Mouse (Mus musculus): ENCODE results near the gene Dennd6b. TPM values are rescaled to one million over a fixed set of nuclear protein-coding genes. Genes with fewer than 3 reads are reported as not detected.
A peak's percentile ranks its signal among the peaks of the same experiment; 100 is the strongest.

Gene Dennd6b
- total RNA-seq, 4 experiments from 2014 or later = 8.3 to 9.4 (median 9.2) TPM

DNA sequence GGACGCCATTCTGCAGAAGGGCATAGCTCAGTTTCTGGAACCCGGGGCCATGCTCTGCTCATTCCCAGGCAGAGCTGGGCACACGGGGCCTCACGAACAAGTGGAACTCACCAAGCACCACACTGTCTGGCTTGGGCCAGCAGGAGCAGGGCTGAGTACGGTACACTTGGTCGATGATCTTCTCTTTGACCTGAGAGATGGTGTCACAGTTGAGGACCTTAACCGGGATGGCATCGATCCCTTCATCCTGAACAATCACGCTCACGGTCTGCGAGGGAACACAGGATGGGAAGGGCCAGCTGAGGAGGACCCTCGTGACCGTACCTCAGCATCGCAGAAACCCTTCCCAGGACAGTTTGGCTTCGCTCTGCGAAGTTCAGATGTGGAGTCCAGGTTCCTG lies 37.8 kb downstream of the Dennd6b start:
- DNase-seq (ENCODE audit: low spot score in 2 of 2) = no peak

DNA sequence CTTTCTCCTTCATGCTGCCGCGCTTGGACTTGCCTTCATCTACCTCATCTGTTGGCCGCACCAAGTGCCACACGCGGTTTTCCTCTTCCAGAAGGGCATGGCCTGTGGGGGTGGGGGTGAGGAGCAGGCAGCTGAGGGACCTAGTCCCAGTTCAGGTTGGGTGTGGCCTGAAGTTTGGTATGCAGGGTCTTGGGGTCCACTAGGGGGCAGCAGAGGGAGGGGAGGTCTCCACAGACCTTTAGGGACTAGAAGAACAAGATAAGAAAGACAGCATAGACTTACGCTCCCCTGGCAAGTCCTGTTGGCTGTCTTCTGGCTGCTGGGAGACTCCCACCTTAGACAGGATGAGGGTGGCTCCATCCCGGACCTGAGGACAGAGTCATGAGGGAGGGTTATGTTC lies 38.3 kb downstream of the Dennd6b start:
- peak in 1 of 2 experiments; percentile 68 for DNase-seq (ENCODE audit: low spot score in 2 of 2)

DNA sequence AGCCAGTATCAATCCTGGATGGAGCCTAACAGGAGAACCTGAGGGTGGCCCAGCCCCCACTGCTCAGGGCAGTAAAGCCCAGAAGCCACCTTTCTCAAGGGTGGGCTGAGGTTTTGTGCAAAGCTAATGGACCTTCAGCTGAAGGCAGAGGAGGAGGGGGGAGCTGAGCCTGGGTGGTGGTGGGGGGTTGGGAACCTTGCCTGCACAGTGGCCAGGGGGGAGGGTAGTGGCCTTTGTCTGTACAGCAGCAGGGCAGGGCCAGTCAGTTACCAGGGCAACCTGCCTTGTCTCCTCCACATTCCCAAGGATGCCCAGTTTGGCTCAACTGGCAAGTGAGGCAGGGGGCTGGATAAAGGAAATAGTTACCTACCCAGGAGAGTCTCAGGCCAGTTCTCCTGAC lies 44.0 kb downstream of the Dennd6b start:
- DNase-seq (ENCODE audit: low spot score in 2 of 2) = no peak

DNA sequence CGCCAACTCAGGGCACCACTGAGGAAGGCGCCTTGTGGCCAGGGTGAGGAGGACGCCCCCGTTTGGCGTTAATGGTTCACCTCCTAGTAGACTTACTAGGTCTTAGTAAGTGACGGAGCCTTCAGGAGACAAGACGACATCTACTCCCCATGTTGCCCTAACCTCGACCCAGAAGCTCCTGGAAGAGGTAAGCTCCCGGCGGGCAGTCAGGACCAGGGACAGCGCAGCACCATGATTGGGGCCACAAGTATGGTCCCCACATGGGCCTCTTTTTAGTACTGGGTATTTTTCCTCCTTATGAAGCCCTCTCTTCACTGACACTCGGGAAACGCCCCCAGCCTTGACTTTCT lies 46.3 kb downstream of the Dennd6b start:
- DNase-seq (ENCODE audit: low spot score in 2 of 2) = no peak

DNA sequence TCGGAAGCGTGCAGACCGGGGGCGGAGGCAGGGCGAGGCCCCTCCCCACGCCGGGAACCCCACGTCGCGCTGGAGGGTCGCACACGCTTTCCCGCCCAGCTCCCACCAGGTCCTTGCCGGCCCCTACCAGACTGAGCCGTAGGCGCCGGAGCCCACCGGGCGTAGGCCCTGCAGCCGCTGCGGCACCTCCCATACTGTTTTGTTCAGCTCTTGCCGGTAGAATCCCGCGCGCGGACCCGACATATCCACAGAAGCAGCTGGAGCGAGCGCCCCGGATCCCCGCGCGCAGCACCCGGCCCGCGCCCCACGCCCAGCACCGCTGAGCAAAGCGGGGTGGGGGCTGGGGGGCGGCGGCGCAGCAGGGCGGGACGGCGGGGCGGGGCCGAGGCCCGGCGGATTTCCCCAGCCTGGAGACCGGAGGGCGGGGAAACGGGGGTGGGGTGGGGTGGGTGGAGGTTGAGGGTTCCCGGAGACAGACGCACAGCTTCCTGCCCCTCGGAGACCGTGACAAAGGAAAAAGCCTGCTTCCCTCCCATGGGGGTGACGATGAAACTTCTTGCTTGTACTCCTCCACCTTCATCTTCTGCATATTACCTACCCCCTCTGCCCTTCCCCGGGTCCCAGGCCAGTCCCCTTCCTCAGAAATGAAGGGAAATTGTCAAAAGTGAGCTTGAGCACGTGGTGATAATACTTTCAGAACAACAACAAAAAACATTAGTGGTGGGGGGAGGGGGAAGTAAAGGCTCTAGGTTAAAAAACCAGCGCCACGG lies 46.8 kb downstream of the Dennd6b start, which contains the start of gene Mapk11:
Mapk11 (minus strand) TSS at position 358 of the 770 bp plus-strand sequence.
- DNase-seq (ENCODE audit: low spot score in 2 of 2) = no peak

DNA sequence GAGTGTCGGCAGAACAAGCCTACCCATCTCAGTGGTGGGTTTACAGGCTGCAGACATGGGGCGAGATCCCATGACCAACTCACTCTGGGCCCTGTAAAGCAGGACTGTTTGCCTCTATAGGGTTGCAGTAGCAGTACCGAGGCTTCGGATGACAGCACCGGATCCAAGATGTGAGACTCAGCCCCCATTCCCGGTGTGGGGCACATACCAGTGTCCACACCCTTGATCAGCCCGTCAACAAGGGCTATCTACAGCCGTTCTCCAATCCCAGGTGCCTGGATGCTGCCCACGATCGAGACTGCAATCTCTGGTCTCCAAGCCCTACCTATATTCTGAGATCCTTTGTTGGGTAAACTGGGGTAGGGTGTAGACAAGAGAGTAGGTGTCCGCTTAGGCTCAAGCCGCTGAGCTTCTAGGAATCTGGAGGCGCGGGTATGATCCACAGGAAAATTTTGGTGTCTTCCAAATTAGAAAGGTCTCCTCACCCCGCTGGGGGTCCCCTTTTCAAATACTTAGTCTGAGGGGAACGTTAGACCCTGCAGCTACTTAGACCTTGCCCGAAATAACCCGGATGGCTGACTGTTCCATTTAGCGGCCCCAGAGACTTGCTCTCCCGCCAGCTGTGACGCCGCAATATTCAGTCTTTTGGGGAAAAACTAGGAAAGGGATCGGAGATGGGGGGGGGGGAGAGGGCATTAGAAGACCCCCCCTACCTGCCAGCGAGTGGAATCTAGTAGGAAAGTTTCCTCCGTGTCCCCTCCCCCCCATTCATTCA lies 47.6 kb downstream of the Dennd6b start:
- no peak for DNase-seq (ENCODE audit: low spot score in 2 of 2)

DNA sequence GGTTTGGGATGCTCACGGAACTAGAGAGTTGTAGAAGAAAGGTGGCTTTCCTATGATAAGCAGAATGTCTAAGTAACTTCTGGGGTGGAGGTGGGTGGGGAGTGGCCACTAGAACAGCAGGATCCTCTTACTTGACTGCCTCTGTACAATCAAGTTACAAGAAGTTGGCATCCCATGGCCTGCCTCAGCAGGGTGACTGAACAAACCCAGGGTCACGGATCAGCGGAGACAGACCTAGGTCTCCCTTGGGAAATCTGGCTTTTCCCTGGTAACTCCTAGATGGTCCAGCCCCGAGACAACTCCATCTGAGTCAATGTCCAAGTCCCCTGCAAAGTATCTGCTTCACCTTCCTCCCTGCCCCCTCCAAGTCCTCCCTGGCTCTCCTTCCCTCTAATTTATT lies 48.4 kb downstream of the Dennd6b start:
- DNase-seq (ENCODE audit: low spot score in 2 of 2) = no peak

DNA sequence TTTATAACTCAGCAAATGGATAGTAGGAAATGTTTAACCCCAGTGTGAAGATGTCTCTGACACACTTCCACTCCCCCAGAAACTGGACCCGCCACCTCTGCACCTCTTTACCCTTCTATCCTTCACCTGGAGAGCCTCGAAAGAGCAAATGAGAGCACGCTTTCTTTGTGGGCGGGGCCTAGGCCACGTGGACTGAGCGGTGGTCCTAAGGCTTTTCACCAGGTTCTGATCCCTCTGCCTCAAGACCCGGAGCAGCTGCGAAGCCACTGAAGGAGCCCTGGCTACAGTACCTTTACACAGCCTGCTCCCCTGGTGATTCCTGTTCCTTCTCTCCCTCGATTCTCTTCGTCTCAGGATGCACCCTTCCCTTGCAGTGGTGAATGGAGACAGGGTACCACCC lies 48.8 kb downstream of the Dennd6b start:
- DNase-seq (ENCODE audit: low spot score in 2 of 2) = no peak

DNA sequence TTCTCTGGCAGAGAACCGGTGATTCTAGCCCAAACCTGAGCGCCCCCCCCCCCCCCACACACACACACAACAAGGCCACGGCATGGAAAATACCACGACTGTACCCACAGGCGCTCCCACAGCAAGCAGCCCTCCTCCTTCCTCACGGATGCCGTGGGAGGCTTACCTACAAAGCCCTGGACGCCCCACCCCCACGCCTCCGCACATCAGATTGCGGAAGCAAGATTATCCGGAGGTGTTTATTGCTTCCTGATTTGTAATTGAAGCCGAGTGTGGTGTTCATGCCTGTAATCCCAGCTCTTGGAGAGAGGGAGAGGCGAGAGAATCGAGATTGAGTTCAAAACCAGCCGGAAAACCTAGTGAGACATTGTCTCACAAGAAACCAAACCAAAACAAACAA lies 49.3 kb downstream of the Dennd6b start:
- DNase-seq (ENCODE audit: low spot score in 2 of 2) = no peak

DNA sequence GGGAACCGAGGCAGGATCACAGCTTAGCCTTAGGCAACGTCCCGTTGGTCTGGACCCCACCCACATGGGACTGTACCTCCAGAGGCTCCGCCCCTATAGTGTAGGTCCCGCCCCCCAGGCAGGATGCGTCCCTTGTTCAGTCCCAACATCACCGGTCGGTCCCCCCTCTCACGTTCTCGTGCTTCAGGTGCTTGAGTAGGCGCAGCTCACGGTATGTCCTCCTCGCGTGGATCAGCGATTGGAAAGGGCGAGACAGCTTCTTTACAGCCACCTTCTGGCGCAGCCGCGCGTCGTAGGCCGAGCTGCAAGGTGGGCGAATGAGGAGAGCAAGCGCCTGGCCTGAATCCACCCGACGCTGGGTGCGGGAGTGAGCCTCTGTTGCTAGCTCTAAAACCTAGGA lies 49.8 kb downstream of the Dennd6b start:
- DNase-seq (ENCODE audit: low spot score in 2 of 2) = no peak

DNA sequence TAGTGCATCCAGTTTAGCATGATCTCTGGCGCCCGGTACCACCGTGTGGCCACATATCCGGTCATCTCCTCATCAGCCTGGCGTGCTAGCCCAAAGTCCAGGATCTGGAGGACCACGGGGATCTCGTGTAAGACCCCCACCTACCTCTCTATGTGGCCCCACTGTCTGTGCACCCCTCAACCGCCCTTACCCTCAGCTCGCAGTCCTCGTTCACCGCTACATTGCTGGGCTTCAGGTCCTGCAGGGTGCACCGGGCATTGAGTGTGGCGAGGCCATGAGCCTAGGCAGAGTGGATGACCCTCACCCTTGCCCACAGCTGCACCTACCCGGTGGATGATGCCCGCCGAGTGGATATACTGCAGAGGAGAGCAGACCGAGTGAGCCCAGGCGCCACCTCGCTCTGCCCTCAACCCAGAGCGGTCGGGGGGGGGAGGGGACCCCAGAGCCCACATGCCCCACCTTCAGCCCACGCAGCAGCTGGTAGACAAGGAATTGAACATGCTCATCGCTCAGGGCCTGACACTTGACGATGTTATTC lies 50.4 kb downstream of the Dennd6b start:
- no peak for DNase-seq (ENCODE audit: low spot score in 2 of 2)

DNA sequence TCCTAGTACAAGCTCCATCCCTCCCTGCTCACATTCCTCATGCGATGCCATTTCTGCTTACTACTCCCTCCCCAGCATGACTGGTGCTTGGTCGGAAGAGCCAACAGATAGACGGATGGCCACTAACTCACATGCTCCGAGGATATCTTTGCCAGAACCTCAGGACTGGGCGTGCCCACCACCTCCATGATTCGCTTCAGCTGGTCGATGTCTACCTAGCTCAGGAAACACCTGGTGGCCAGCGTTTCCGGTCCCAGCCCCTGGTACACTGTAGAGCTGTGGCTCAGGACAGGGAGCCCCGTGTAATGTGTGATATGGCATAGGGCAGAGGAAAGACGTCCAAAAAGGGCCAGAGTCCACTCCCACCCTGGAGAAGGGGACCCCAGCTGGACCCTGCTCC lies 51.3 kb downstream of the Dennd6b start:
- no peak for DNase-seq (ENCODE audit: low spot score in 2 of 2)

DNA sequence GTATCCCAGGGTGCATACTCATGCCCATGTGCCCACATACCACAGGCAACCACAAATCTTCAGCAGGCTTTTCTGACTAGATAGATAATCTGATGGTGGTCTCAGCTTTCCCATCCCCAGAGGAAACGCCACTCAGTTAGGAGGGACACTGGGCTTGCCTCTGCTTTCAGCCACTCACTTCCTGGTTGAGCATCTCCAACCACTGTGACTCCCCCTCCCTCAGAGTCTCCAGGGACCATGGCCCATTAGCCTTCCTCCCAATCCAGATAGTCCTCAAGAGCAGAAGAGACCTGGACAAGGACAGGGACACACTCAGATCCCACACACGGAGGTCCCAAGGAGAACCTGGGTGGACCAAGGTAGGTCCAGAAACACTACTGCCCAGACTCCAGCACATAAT lies 53.2 kb downstream of the Dennd6b start:
- DNase-seq (ENCODE audit: low spot score in 2 of 2) = no peak

DNA sequence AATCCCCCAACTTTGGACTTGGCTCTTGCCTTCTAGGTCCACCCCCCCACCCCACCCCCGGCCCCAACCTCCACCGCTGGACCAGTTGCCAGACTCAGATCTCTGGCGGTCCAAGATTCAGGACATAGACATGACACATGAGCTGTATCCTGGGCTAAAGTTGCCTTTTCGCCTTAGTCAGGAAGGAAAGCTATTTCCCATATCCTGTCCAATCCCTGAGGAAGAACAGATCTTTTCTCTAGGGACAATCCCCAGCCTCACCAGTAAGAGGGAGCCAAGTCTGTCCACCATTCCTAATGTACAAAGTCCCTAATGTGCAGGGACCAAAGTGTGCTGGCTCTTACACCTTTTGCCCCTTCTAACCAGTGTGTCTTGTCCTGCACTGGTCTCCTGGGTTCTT lies 54.4 kb downstream of the Dennd6b start:
- DNase-seq (ENCODE audit: low spot score in 2 of 2) = no peak

DNA sequence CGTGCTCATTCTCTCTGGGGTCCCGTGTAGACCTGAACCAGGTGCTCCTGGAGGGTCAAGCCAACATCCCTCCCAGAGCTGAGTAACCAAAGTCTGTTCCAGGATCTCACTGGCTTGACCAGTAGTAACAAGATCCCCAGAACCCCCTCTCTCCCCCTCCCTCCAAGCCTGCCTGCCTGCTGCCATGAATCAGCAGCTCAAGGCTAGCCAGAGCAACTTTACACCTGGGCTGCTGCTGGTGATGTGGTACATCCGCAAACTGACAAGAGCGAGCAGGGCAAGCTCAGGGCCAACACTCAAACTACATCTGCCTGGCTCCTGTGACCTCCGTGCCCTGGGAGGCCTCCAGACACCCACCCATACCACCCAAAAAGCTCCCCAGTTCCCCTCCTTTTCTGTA lies 54.9 kb downstream of the Dennd6b start:
- peak in 1 of 2 experiments; percentile 46 for DNase-seq (ENCODE audit: low spot score in 2 of 2)

DNA sequence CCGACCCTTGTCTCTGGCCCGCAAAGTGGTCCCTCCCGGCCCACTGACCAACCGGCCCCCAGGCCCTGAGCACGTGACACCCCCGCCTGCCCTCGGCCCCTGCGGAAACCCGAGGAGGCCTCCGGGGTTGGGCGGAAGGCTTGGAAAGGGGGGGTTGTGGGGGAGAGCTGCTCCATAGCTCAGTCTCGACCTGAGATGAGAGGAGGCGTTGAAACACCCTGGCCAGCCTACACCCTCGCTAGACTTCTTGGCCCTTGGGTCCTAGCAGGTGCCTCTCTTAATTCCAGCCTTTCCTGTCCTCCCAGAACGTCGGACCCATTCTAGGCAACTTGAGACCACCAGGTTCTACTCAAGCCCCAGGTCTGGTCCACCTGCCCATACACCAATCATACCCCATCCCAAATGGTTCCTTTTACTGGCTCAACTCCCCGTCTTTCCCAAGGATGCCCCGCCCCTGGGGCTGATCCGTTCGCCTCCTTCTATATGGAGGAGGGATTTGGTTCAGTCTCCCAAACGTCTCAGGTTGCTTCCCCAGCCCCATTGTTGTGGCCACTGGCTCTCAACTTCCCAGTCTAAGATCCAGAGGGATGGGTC lies 55.5 kb downstream of the Dennd6b start, which contains the start of gene Mapk12:
Mapk12 (minus strand) TSS at position 45 of the 594 bp plus-strand sequence.
- peak; percentile 69 to 80 for DNase-seq (ENCODE audit: low spot score in 2 of 2)

DNA sequence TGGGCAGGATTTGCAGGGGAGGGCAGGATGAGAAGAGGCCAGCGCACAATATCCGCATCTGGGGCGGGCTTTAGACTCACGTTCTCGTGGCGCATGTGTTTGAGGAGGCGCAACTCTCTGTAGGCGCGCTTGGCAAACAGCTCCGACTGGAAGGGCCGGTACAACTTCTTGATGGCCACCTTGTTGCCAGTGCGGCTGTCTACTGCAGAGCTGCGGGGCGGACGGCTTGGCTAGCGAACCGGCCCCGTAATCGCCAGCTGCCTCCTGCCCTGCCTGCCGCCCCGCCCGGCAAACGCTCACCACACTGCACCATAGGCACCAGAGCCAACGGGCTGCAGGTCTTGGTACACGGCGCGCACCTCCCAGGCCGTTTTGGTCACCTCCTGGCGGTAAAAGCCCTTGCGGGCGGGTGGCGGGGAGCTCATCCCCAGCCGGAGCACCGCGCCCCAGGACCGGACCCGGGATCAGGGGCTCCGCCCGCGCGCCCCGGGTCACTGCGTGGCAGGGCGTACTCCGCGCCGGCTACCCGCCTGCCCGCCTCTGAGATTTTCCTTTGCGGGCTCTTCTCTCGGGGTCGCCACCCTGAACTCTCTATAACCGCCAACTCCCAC lies 56.1 kb downstream of the Dennd6b start:
- DNase-seq (ENCODE audit: low spot score in 2 of 2) = peak; percentile 57 to 69

DNA sequence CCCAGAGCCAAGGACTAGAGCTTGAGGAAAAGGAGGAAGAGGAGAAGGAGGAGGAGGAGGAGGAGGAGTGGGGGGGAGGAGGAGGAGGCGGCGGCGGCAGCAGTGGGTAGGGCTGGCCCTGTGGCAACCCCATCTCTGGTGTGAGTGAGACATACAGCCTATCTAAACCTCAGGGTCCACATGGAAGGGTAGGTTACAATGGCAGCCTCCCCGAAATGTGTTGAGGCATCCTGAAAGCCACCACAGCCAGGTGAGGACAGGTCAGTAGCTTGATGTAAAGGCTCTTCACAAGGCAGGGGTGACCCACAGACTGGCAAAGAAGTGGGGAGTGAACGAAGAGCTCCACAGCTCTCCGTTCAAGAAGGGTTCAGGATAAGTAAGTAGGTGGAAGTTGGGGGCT lies 57.8 kb downstream of the Dennd6b start:
- no peak for DNase-seq (ENCODE audit: low spot score in 2 of 2)

DNA sequence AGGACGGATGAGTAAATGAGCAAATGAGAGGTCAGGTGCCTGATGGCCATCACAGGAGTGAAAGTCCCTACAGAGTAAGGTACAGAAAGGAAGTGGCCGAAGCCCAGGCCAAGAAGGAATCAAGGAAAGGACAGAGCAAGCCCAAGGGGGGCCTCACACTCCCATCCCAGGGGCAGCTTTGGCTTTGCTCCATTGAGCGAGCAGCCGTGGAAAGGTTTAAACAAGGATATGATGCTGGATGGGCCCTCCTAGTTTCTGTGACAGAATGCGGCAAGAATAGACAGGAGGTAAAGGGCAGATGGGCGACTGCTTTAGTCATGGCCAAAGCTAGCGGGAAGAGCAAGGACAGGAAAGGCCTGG lies 58.3 kb downstream of the Dennd6b start:
- no peak for DNase-seq (ENCODE audit: low spot score in 2 of 2)

DNA sequence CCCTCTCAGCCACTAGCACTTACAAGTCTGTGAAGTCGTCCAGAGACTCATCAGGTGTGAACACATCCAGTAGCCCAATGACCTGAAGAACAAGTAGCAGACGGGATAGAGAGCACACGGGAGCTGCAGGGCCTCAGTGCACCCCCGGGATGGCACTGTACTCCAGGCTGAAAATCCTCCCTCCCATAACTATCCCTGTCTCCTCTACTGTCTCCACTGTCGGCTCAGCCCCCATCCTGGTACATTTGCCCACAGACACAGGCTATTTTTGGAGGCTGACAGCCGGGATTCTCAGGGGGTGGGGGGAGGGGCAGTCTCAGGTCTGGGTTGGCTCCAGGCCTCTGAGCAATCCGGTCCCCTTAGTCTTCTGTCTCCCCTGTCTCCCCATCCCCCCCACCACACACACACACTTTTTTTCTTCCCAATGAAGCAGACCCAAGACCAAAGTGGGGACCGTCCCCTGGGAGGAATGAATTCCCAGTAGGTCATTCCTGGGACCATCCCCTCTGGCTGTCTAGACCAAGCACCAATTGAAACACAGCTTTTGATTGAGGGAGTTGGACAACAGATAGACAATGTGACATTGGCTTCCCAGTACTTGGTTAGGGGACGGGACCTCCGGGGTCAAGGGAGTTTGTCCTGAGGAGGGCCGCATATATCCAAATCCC lies 58.8 kb downstream of the Dennd6b start:
- no peak for DNase-seq (ENCODE audit: low spot score in 2 of 2)

DNA sequence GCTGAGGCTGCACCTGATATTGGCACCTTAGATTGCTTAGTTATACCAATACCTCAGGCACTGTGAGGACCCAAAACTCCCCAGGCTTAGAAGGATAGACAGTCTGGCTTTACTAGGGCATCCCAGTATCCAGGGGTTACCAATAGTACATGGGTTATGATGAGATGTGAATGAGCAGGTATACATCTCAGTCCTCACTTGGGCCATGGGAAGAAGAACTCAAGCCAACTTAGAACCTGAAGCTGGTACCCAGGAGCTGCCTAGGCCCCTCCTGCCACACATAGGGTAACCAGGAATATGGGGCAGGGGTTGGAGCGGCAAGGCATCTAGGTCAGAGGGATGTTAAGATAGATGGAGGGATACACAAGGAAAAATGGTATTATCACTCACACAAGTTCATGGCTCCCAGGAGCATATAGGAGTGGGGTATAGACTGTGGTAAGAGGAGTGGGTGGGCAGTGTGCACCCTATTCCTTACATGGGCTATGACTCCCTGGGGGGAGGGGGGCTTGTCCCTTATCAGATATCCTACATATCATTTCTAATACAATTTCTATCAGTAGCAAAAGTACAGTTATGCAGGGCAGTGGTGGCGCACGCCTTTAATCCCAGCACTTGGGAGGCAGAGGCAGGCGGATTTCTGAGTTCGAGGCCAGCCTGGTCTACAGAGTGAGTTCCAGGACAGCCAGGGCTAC lies 59.7 kb downstream of the Dennd6b start:
- no peak for DNase-seq (ENCODE audit: low spot score in 2 of 2)
